Mouse (Mus musculus) frontal cortex, adult (tissue): ENCODE results near the gene Actn2.
A peak's percentile ranks its signal among the peaks of the same experiment; 100 is the strongest.

Experiments used
- ATAC-seq: cut with Nextera tagmentation; 2 replicates; pipeline ENCODE4 v1.9.2; 2017; ENCODE audit warnings: mild to moderate bottlenecking, moderate library complexity, mixed read lengths; ENCODE audit not compliant: low TSS enrichment

The Actn2 gene

DNA sequence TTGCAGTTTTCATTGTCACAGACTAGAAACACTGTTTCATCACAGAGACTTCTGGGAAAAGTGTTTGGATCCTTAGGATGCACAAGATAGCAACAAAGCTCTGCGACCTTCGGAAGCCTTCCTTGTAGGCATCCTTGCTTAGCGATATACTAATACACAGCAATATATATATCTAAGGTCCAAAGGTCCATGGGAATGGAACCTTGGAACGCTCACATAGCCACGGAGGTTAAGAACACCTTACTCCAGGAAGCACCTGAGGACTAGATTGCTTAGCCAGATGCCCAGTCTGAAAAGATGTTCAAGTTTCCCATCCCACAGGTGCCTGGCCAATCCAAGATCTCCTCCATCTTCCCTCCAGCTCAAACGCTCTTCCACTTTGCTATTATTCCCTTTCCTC, 26.4 kb downstream of the Actn2 start:
- ATAC-seq = no peak

DNA sequence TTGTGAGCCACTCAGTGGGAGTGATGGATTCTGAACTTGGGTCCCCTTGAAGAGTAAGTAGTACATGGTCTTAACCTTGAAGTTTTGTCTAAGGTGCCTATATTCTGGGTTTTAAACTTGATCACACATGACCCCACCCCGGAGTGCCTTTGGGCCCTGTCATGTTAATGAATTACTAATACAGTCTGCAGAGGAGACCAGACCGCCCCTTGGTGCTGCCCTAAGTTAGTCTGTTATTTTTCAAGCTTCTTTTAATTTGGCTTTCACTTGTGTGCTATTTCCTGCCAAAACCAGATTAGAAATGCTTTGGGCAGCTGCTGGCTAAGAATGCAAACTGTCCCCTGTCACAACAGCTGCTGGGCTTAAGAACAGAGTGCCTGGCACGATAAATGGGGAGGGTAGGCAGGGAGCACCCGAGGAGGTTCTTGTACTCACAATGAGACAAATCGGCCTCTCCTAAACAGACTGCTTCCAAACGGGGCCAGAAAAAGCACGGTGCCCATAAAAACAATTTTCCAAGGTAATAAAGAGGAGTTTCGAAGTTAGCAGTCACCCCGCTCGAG, 28.5 kb downstream of the Actn2 start:
- no peak for ATAC-seq

DNA sequence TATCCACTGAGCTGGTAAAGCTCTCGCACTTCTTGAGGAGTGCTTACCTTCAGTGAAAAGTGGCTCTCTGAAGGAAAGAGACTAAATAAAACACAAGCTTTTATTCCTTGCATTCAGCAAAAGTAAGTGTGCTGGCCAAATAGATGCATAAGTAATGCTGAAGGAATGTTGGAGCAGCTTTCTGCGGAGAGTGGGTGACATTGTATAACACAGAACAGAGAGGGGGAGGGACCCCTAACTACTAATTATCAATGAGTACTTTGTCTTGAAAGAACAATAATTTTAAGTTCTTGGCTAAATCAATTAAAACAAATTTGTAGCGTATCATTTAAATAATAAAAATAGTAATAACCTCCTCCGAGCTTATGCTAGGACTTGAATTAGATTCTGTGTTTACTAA, 29.2 kb downstream of the Actn2 start:
- ATAC-seq = no peak

DNA sequence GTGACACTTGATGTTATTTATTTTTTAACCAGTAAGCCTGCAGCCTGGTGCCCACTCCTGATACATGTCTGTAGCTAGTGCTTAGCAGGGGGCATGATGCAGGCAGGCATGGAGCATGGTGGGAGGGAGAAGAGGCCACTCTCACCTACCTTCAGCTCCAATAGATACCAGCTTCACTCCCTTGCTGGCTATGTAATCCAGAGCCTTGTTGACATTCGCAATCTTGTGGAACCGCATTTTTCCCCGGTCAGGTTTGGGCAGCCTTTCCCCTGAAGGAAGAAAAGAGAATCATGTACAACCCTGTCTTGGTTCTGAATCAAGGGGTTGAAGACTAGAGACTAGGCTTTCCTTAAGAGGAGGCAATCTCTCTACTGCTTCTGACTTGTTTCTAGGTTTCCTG, 31.1 kb downstream of the Actn2 start:
- ATAC-seq = no peak

DNA sequence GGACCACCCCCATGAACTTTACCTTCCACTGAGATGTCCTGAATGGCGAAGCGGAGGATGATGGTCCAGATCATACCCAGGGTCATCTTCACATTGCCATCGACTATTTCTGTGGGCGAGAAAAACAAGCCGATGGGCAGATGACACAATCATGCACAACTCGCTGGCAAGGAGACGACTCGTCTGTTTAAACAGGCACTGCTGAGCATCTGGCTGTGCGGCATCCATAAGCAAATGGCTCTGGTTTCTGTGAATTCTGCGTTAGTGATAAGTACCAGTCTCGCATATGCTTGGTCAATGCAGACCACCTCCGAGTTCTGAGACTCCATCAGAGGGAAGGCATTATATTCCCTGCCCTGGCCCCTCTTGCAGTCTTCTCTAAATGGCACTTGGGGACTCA, 31.7 kb downstream of the Actn2 start:
- ATAC-seq = peak; percentile 75

DNA sequence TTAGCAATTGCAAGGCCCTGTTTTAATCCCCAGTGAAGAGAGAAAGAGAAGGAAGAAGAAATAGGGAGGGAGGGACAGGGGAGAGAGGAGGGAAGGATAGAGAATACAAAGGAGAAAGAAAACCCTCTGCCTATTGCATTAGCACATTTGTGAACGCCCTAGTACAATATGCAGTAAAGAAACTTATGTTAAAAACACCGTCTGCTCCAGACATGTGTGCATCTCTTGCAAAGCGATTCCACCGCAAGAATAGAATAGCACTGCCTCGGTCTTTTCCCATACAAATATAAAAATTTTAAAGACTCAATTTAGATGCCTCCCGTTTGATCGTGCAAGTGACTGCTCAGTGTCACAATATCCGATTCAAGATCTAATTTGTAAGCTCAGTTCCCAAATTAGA, 32.1 kb downstream of the Actn2 start:
- peak; percentile 69 for ATAC-seq

DNA sequence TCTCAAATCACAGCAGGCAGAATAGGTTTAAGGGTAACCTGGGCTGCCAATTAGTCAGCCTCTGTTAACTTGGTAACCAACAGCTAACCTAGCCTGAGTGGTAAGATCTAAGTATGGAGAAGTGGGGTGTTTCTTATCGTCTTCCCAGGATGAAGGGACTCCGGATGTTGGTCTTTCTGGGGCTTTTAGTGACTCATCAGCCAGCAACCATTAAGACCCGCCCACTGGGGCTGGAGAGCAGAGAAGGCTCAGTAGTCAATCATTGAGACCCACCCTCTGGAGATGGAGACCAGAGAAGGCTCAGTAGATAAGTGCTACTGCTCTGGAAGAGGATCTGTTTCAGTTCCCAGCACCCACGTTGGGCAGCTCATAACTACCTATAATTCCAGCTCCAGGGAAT, 33.3 kb downstream of the Actn2 start:
- no peak for ATAC-seq

DNA sequence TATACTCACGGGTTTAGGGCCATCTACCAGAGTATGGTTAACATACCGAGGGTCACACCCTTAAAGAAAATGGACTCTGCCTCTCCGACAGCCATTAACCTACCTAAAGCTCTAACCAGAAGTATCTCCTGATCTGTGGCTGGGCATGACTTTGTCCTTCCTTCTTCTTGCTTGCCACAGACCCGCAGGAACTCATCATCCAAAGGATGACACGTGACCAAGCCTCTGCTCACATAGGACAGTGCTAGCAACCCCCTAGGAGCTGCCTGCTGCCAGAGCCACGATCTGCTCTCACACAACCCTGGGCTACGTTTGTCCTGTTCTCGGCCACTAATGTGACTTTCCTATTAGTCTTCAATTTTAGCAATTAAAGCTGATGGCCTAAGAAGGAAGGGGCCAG, 35.0 kb downstream of the Actn2 start:
- no peak for ATAC-seq

DNA sequence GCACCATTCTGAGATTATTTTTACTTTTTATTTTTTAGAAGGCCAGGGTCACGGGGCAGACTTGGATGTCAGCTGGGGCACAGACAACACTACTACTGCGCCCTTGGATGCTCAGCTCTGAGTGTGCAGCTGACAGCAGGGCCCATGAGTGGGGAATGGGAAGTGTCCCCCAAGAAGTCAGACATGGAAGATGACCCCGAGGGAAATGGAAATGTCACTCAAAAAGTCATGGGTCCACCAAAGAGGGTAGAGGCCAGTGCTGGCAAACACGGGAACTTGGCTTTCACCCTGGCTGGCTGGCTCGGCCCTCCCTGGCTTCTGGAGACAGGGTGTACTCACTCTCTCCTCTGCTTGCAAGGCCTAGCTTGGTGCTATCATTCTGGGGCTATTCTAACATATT, 35.6 kb downstream of the Actn2 start:
- ATAC-seq = no peak

DNA sequence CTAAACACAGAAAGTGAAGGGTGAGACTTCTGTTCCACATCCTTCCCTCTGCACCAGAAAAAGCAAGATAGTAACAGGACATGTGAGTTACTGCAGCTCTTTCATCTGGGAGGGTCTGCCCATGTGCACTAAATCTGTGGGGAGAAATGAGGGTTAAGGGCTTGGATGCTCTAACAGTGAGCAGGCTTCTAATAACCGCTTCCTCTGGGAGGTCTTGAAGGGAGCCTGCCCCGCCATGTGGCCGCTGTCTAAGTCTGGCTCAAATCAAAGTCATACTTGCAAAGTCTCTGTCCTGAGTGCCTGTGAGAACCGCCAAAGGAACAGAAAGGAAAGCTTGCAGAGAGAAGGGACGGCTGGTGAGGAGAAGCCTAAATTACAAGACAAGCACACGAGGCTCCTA, 42.8 kb downstream of the Actn2 start:
- ATAC-seq = no peak

DNA sequence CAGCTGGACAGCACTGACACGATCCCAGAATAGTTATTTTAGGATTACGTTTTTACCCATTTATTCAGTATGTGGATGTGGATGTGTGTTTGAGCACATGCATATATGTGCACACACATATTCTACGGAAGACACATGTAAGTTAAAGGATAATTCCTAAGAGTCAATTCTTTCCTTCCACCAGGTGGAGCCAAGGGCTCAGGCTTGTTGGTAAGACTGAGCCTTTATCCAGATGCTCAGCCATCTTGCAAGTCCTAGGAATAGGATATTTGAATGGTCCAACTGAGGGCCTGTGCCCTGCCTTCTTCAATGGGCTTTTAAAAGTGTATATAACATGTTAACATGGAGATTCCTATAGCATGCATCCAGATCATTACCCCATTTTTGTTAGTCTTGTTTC, 43.9 kb downstream of the Actn2 start:
- peak; percentile 93 for ATAC-seq

DNA sequence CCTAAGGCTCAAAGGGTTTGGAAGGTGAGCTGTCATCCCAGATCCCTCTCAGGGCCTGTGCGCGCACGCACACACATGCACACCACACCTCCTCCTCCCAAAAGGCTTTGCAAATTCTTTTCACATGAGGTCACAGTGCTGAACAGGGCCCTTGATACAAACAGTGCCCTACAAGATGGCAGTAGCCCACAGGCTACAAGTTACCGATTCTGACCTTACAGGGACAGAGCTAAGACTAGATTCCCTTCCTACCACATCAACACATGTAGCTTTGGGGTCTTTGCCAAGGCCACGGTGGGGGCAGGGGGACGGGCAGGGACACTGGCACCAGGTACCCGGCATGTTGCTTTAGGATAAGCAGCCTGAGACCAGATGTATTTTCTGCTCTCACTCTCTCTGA, 46.8 kb downstream of the Actn2 start:
- ATAC-seq = no peak

DNA sequence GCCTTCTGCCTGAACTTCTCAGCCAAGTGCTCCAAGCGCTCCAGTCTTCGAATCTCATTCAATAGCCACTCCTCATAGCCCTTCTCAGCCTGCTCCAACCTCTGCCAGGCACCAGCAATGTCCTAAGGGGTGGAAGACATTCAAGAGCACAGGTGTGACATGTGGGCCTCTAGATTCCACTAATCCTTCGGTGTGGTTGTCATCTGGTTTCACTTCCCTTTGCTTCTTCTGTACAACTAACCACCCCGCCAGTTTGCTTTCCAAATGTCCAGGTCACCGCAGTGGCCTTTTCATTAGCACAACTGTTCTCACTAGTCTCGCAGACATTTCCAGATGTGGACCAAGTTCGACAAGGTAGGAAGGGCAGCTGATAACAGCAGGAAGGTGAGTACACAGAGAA, 49.9 kb downstream of the Actn2 start:
- no peak for ATAC-seq

DNA sequence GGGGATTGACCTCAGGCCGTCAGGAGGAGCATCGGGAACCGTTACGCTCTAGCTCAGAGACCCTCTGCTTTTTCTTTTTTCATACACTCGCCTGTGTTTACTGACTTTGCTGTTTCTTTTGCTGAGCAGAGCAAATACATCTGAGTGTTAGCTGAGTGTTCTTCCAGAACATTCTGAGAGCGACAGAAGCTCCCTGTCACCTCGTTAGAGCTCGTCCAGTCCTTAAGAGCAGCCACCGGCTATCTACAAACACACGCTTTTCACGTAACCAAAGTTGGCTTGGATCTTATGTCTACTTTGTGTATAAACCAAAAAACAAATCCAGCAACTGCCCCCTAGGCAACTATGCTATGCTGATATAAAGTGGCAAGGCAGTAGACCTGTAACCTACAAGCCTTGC, 56.0 kb downstream of the Actn2 start:
- no peak for ATAC-seq

DNA sequence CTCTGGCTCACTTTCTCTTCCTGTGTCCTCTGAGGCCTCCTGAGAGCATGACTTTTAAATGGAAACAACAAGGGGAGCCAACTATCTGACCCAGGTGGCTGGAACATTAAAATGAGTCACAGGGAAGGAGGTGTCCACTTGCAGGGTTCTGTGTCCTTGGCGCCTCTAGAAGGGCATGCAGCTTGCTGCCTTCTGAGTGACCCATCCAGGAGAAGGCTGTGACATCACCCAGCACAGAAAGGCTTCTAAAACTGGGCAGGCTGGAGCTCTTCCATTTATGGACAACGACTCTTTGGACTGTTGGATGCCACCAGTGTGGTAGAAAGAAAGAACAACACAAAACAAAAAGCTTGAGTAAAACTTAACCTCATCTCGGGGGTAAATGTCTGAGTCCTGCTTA, 56.7 kb downstream of the Actn2 start:
- ATAC-seq = no peak

DNA sequence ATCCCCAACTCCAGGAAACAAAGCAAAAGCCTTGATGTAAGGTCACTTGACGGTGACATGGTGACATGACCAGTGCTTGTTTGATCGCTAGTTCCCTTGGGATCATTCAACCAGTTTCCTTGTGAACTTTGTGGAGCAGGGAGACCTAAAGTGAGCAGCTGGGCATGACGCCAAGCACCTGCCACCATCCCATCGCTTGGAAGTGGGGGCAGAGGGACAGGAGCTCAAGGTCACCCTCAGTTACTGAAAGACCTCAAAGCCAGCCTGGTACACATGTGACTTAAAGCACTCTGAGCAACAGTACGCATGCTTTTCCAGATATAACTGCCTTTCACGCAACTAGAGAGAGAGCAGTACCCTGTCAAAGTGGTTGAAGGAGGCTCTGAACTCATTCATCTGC, 65.8 kb downstream of the Actn2 start:
- no peak for ATAC-seq

DNA sequence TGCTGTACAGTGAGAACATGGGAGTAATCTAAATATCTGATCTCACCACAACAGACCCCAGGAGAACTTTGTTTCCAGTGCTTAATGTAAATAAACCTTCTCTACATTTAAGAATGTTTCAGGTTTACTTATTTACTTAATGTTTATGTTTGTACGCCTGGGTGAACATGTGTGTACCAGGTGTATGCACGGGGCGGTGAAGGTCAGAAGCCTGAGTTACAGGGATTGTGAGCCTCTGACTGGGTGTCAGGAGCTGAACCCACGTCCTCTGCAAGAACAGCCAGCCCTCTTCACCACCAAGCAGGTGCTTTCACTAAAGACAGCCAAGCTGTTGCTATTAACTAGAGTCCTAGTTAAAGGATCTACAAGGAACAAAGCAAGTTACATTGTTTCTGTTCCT, 66.3 kb downstream of the Actn2 start:
- no peak for ATAC-seq

DNA sequence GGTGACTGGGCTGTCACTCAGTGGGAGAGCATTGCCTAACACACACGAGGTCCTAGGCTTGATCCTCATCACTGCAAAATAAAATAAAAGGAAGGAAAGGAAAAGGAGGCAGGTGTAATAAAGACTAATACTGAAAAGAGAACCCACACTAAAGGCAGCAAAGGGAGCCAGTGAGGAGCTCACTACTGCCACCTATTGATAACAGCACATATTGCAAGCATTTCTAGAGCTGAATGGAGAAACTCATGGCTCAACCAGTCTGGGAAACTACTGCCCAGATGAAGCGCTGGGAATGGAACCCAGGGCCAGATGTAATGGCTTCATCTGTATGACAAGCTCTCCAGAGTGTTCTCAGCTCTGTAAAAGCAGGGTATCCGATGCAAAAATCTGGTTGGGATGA, 67.6 kb downstream of the Actn2 start:
- peak; percentile 83 for ATAC-seq

DNA sequence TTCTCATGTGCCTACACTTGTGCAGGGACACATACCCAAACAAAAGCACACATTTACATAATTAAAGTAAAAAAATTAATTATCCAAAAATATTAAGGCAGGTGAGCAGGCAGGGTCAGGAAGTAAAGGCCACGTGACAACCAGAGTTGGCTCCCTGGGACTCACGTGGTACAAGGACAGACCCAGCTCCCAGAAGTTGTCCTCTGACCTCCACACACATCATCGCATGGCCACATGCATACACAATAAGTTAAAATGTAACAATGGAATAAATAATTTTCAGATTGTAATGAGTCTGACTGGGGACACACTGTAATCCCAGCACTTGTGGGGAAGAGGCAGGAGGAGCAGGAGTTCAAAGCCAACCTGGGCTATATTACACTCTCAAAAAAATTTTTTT, 72.6 kb downstream of the Actn2 start:
- ATAC-seq = no peak

DNA sequence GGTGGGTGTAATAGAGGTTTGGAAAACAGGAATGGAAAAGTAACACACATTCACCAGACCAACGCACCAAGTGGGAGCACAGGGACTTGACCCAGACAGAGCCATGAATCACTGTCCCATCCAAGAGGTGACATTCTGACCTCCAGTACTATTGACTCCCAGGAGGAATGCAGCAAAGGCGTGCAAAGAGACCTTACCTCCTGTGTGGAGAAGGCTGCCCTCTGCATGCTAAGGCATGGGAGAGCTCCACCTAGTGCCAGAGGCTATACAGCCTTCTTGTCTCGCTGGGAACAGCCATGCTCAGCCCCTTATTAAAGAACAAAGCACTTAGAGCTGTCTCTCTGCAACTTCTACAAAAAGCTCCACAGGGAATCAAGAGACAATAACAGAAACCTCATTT, 73.5 kb downstream of the Actn2 start:
- ATAC-seq = no peak

DNA sequence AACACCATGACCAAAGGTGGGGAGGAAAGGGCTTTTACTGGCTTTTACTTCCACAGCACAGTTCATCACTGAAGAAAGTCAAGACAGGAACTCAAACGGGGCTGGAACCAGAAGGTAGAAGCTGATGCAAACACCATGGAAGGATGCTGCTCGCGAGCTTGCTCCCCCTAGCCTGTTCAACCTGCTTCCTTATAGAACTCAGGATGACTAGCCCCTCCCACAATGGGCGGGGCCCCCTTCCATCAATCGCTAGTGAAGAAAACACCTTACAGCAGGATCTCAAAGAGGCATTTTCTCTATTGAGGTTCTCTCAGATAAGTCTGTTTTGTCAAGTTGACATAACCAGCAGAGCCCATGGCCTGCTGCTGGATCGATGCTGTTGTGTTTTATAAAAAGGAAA, 76.6 kb downstream of the Actn2 start:
- no peak for ATAC-seq

DNA sequence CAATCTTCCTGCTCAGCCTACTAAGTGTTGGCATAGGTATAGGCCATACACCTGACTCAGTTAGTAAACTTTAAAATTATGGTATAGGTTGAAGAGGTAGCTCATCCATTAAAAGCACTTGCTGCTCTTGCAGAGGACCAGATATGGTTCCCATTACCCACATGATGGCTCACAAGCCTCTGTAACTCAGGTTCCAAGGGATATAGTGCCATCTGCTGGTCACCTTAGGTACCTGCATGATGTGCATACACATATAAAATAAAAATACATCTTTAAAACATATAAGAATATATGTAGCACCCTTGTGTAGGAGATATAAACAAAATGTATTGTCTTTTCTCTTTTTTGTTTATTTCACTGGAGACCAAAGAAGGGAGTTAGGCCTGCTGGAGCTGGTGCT, 79.1 kb downstream of the Actn2 start:
- ATAC-seq = no peak

DNA sequence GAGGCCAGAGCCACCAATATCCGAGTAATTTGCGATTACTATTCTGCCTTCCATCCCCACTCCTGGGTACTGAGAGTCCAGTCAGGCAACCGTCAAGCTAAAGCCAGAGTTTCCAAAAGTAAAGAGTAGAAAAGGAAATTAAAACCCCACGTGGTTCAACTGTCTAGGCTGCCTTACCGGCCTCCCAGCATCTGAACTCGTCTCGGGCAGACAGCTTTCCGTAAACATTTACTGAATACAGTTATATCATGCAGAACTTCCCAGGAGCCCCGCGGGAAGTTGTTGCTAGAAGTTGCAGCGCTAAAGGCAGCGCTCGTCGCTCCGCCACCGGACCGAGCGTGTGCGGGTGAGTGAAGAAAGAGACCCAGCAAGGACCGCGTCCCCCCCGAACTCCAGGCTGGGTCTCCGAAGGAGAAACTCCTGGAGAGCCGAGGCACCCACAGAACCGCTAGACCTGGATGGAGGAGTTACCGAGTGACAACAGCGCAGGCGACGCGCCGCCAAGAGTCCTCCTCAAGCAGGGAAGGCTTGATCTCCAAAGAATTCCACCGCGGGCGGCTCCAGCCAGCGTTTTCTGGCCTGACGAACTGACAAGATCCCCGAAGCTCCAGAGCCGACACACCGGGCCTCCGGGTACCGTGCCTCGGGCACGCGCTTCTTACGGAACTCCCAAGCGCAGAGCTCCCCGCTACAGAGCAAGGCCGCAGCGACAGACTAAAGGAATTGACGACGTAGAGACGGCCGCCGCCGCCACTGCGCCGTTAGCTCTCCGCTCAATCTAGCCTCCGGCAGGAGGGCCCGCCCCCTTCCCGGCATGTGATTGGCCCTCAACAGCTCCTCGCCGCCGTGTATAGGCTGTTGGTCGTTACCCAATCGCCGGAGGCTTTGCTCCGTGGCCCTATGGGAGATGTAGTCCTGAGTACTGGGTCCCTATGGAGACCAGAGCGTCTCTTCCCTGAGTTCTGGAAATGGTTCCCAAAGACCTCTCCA, 82.9 kb downstream of the Actn2 start, which contains the start of gene Mtr:
Gene Mtr, minus strand, starts transcription at position 723 of the 990 bp plus-strand sequence.
- ATAC-seq = peak; percentile 99
